ENCODE assay signal across 8 mouse cellular contexts in genomic region chr3:54154844-54155638, GRCm38 (mm10). TPM values are rescaled to one million over a fixed set of nuclear protein-coding genes. Genes with fewer than 3 reads are reported as not detected.
DNase-seq lines count a peak whose midpoint lies in the region; ATAC-seq and TF ChIP-seq lines count a peak whose summit lies in the region.

No protein-coding gene starts in this region.

- TF ChIP-seq CTCF in gastrocnemius, adult 2 months (IDR thresholded peaks at IDR 0.05): peak; percentile 36; the same call in 1 of the 2 replicates

- peak overlapping the region; percentile 91 for H3K4me2 ChIP-seq in forebrain, embryonic 13.5 days
- peak overlapping the region; percentile 99 for H3K4me2 ChIP-seq in midbrain, embryonic 13.5 days (replicated peaks)

- in situ Hi-C loops in ES-E14 (cut with MboI; ENCODE audit: low sequenced_read_pairs in 2 of 2, unreplicated experiment in 2 of 2): no loop called here

- DNase-seq in gastrocnemius, adult 2 months: no peak
- no peak for DNase-seq in gastrocnemius, postnatal 4 days (ENCODE audit: low spot score in 2 of 2)
- DNase-seq in ES-E14 (ENCODE audit: low read depth, low spot score): no peak
- peak; percentile 38 for DNase-seq in kidney, postnatal 10 days
- peak; percentile 9 for DNase-seq in yolk sac, embryonic 10.5 days (ENCODE audit: low spot score)
- no peak for DNase-seq in thymus, postnatal 4 days

- no peaks in the 10 kb centered on the region for H3K36me3 ChIP-seq in ES-E14 (ENCODE audit: control insufficient read depth, insufficient read depth, low read length, poor library complexity, severe bottlenecking)
- no peaks in the 10 kb centered on the region for H3K36me3 ChIP-seq in forebrain, embryonic 13.5 days (ENCODE audit: poor library complexity, severe bottlenecking)
- H3K36me3 ChIP-seq in midbrain, embryonic 13.5 days: no peaks in the 10 kb centered on the region

- H3K4me3 ChIP-seq in gastrocnemius, adult 2 months: no peak overlapping the region; the same call in 1 of the 2 replicates
- no peak overlapping the region for H3K4me3 ChIP-seq in ES-E14 (ENCODE audit: insufficient read depth in 1 of 2, low read depth in 1 of 2, low read length in 2 of 2, poor library complexity in 1 of 2, severe bottlenecking in 1 of 2)
- H3K4me3 ChIP-seq in forebrain, embryonic 13.5 days: peak overlapping the region; percentile 59
- H3K4me3 ChIP-seq in midbrain, embryonic 13.5 days (replicated peaks): peak overlapping the region; percentile 63

- peaks cover 0 to 4% of the 10 kb centered on the region in 2 experiments; a peak in 1 of 4 replicates for H3K4me1 ChIP-seq in ES-E14 (ENCODE audit: control insufficient read depth in 2 of 2, insufficient read depth in 2 of 2, low read length in 2 of 2, poor library complexity in 1 of 2)
- peaks cover 28% of the 10 kb centered on the region for H3K4me1 ChIP-seq in forebrain, embryonic 13.5 days
- H3K4me1 ChIP-seq in midbrain, embryonic 13.5 days (replicated peaks): peaks cover 28% of the 10 kb centered on the region

- H3K27ac ChIP-seq in gastrocnemius, adult 2 months: no peak overlapping the region
- H3K27ac ChIP-seq in ES-E14 (ENCODE audit: insufficient read depth, low read depth, low read length, poor library complexity, severe bottlenecking): no peak overlapping the region
- H3K27ac ChIP-seq in forebrain, embryonic 13.5 days: no peak overlapping the region
- H3K27ac ChIP-seq in midbrain, embryonic 13.5 days: 0 out of 2 replicates have a peak overlapping the region, but pooled peaks have one; percentile 26

- WGBS in forebrain, embryonic 13.5 days: 3% methylated on average over 16 of the region's 16 CpGs
- 2% methylated on average over 16 of the region's 16 CpGs for WGBS in midbrain, embryonic 13.5 days

- peak; percentile 93 for ATAC-seq in forebrain, embryonic 13.5 days
- ATAC-seq in midbrain, embryonic 13.5 days: peak; percentile 97

- H3K27me3 ChIP-seq in forebrain, embryonic 13.5 days: peaks cover 18% of the 10 kb centered on the region
- H3K27me3 ChIP-seq in midbrain, embryonic 13.5 days: peaks cover 19% of the 10 kb centered on the region

- no peak overlapping the region for H3K9ac ChIP-seq in ES-E14 (ENCODE audit: insufficient read depth, low read depth, low read length, poor library complexity, severe bottlenecking)
- peak overlapping the region; percentile 62; the same call in 1 of the 2 replicates for H3K9ac ChIP-seq in forebrain, embryonic 13.5 days
- peak overlapping the region; percentile 71 for H3K9ac ChIP-seq in midbrain, embryonic 13.5 days (replicated peaks)

- intact Hi-C loops in gastrocnemius, adult 2 months (cut with DNase I): no loop called here

- H3K9me3 ChIP-seq in ES-E14 (ENCODE audit: control insufficient read depth, insufficient read depth, low read depth, low read length): no peaks in the 10 kb centered on the region
- no peaks in the 10 kb centered on the region for H3K9me3 ChIP-seq in forebrain, embryonic 13.5 days (replicated peaks)
- H3K9me3 ChIP-seq in midbrain, embryonic 13.5 days: no peaks in the 10 kb centered on the region

TF ChIP-seq in ES-E14, 5 proteins besides CTCF, POLR2A, EP300 and RAD21:
- 0 out of 2 replicates have a peak, but pooled peaks have one; percentile 3 for TF ChIP-seq ZC3H11A (IDR thresholded peaks at IDR 0.05; ENCODE audit: borderline replicate concordance, low read depth, low read length)
- TF ChIP-seq HCFC1 (IDR thresholded peaks at IDR 0.05; ENCODE audit: borderline replicate concordance, insufficient read depth, low read length): no peak
- TF ChIP-seq ZNF384 (IDR thresholded peaks at IDR 0.05; ENCODE audit: low read depth, low read length): no peak
- no peak for TF ChIP-seq MAFK (IDR thresholded peaks at IDR 0.05; ENCODE audit: insufficient read depth, low read depth, low read length)
- TF ChIP-seq CHD2 (IDR thresholded peaks at IDR 0.05; ENCODE audit: low read depth, low read length): no peak
TF ChIP-seq in ES-E14: peak in this region for 1.

RNA-seq across cellular contexts. Expression of gene Trpc4, which starts 0.8 kb away (rescaled TPM):
- total RNA-seq in gastrocnemius, adult 2 months (2021): under 1 TPM; 0.15 to 0.17 TPM
- under 1 TPM; 0.20 to 0.34 TPM for total RNA-seq in gastrocnemius, postnatal 4 days (2021)
- 0.05 TPM in 1 of 2 replicates, not detected in the other for total RNA-seq in ES-E14 (2012; rRNA removed)
- 4.3 and 5.0 TPM in 2 replicates for polyA plus RNA-seq in forebrain, embryonic 13.5 days (2015; fragmentation: Nextera tagmentation; extraction: Ambion mirVana)
- 3.9 and 4.5 TPM in 2 replicates for polyA plus RNA-seq in midbrain, embryonic 13.5 days (2015; fragmentation: Nextera tagmentation; extraction: Ambion mirVana)

Comparison
In these comparisons a context has a peak if more than half of its experiments do, and no peak if none do; other contexts are left out.
1. DNase-seq: peak in kidney, postnatal 10 days (single experiment) and yolk sac, embryonic 10.5 days (single experiment); none in gastrocnemius, adult 2 months (single experiment), gastrocnemius, postnatal 4 days (0 of 2), ES-E14 (single experiment) and thymus, postnatal 4 days (single experiment).
2. H3K4me3 ChIP-seq: peak in forebrain, embryonic 13.5 days (single experiment) and midbrain, embryonic 13.5 days (single experiment); none in gastrocnemius, adult 2 months (single experiment) and ES-E14 (0 of 2).